Mouse (Mus musculus) right cerebral cortex, postnatal 36 days (tissue): ENCODE data around the gene Aspn.
"Not testable (repeated sequence)": the region's sequence is repeated elsewhere in the genome, so short reads cannot be mapped to it uniquely, and the experiment has no call there.

Experiments used
- DNase-seq, 2 experiments: peaks; one replicate each; pipeline ENCODE4 v3.0.0; 2022; ENCODE audit warnings: low spot score in 2 of 2, mixed read lengths in 1 of 2

Gene Aspn

GRCm38 (mm10) chr13:49584307-49585005 is 40.2 kb downstream of the Aspn start:
- DNase-seq, result no peak

- DNase-seq, result no peak
Observed at GRCm38 (mm10) chr13:49586062-49586461, 41.8 kb downstream of the Aspn start.

DNA sequence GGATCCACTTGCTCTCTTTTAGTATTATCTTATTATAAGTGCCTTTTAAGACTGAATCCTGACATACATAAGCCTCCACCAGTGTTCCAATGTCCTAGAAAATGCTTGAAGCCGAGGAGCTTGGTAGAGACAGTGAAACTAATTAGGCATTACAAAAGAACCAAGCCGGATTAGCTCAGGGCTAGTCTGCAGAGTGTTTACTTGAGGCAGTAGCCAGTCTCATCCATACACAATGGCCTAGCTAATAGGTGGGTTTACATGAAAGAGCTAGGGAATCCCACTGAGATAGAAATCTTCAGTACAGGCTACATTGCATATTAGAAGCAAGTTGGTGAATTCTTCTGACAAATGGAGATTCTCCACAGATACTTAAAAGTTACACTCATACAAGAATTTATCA is 58.3 kb downstream of the Aspn start:
- DNase-seq, result not testable (repeated sequence)

DNA sequence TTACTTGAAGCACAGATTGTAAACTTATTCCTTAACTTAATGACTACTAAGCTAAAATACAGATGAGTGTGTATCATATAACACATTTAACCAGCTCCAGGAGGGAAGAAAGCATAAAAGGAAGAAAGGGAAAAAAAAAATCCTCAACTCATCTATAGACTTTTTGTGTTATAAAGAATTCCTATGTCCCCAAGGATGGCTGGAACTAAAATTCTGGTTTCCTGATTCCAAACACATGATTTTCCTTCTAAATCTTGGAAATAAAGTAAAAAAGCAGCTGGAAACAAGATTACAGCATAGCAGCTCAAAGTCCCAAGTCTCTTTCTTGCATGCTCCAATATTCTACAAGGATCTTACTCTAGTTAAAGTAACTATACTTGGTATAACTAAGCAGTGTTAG is 59.4 kb downstream of the Aspn start:
- no peak for DNase-seq

GRCm38 (mm10) chr13:49607714-49608113 is 63.5 kb downstream of the Aspn start, which contains the start of gene Ogn:
Gene Ogn (plus strand): TSS chr13:49608046.
- no peak for DNase-seq

DNA sequence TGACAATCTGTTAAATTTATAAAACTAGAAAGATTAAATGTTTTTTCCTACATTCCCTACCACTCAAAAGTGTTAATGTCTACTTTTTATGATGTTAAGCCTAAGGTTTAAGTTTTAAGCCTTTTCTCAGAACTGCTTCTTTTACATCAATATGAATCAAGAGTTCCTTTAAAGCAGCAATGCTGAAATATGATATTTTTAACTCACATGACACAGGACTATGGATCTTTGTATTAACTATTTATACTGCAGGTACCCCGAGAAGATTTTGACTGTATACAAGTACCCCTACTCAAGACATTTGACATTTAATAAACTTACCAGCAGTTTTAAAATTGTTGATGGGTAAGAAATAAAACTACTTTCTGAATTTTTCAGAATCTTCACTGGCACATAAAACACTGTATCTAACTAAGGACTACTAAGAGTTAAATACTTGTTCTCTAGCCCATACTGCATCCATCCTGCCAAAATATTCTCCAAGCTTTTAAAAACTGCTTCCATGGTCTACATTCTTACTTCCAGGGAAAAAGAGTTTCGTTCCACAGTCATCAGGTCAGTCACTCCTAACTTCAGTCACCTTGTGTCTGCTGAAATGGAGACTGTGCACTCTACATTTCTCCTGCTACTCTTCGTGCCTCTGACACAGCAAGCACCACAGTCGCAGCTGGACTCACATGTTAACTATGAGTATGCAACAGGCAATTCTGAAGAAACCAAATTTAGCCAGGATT is 64.5 kb downstream of the Aspn start:
- no peak for DNase-seq

DNA sequence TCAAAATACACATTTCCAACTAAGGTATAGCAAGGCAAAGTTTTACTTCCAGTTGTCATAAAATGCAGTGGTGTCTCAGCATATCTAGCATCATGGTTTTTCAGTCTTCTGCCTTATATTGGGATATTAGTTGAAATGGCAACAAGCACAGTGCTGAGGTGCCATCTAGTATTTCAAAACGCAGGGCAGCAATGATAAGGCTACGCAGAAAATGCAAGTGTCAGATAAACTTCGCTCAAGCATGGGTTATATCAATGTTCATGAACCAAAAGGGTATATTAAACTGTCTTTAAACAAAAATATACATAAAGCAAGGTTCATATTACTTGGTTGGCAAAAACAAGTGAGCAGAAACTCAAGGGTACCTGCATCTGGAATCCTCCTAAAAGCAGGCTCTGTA is 72.8 kb downstream of the Aspn start:
- DNase-seq, result no peak
